Mouse (Mus musculus): Measurements from ENCODE around the gene Mxi1. TPM values are rescaled to one million over a fixed set of nuclear protein-coding genes. Genes with fewer than 3 reads are reported as not detected.

Gene Mxi1
- total and polyA plus RNA-seq, 3 experiments: 29.0 to 60.9 TPM; not detected in 1

- H3K9me3 ChIP-seq (replicated peaks; ENCODE audit: insufficient read depth, low read length): no peaks in the 10 kb centered on the region
- H3K9ac ChIP-seq (ENCODE audit: control insufficient read depth, low read depth, low read length, poor library complexity, severe bottlenecking): no peak overlapping the region
- H3K79me2 ChIP-seq (ENCODE audit: control insufficient read depth, insufficient read depth, low read length, poor library complexity): no peaks in the 10 kb centered on the region
- TF ChIP-seq POLR2AphosphoS5 (IDR thresholded peaks at IDR 0.05; ENCODE audit: borderline replicate concordance, low read depth, low read length) (no peak), BHLHE40 (IDR thresholded peaks at IDR 0.05; ENCODE audit: borderline replicate concordance, low read depth, low read length) (no peak), GATA1 (IDR thresholded peaks at IDR 0.05; ENCODE audit: low read depth, low read length) (no peak), POLR2A (IDR thresholded peaks at IDR 0.05; ENCODE audit: control insufficient read depth in 1 of 2, insufficient read depth in 1 of 2, low read depth in 1 of 2, low read length in 2 of 2, poor library complexity in 1 of 2) (no peak), MAX (IDR thresholded peaks at IDR 0.05; ENCODE audit: low read length) (no peak), KAT2A (conservative IDR thresholded peaks at IDR 0.05; ENCODE audit: low read depth, low read length) (no peak), CHD1 (IDR thresholded peaks at IDR 0.05; ENCODE audit: low read depth, low read length) (no peak), CTCF (IDR thresholded peaks at IDR 0.05 in 2 of 3, conservative IDR thresholded peaks at IDR 0.05 in 1 of 3; ENCODE audit: control insufficient read depth in 1 of 3, insufficient read depth in 1 of 3, low read depth in 2 of 3, low read length in 3 of 3, poor library complexity in 1 of 3, severe bottlenecking in 1 of 3) (no peak)
- DNase-seq (ENCODE audit: low read depth, low spot score): no peak
- no peaks in the 10 kb centered on the region for H3K27me3 ChIP-seq (ENCODE audit: control insufficient read depth in 1 of 2, insufficient read depth in 2 of 2, low read length in 2 of 2)
- H3K27ac ChIP-seq (ENCODE audit: control insufficient read depth, low read depth, low read length): no peak overlapping the region
- no peak overlapping the region for H3K4me3 ChIP-seq (ENCODE audit: control insufficient read depth in 1 of 2, insufficient read depth in 1 of 2, low read depth in 2 of 2, low read length in 2 of 2)
- H3K36me3 ChIP-seq (ENCODE audit: control insufficient read depth in 1 of 2, insufficient read depth in 2 of 2, low read length in 2 of 2): peaks cover 0 to 11% of the 10 kb centered on the region in 2 experiments; a peak in 2 of 4 replicates
- H3K4me1 ChIP-seq (ENCODE audit: control insufficient read depth in 1 of 2, insufficient read depth in 2 of 2, low read length in 2 of 2): peaks cover 6 to 8% of the 10 kb centered on the region in 2 experiments; a peak in 3 of 4 replicates
These were observed 50.1 kb downstream of the Mxi1 start for GRCm38 (mm10) chr19:53360265-53360958.

- Histone ChIP-seq H3K27ac (ENCODE audit: control insufficient read depth, low read depth, low read length) (no peak overlapping the region), H3K9me3 (replicated peaks; ENCODE audit: insufficient read depth, low read length) (no peaks in the 10 kb centered on the region), H3K36me3 (ENCODE audit: control insufficient read depth in 1 of 2, insufficient read depth in 2 of 2, low read length in 2 of 2) (peaks cover 0 to 11% of the 10 kb centered on the region in 2 experiments; a peak in 2 of 4 replicates), H3K79me2 (ENCODE audit: control insufficient read depth, insufficient read depth, low read length, poor library complexity) (no peaks in the 10 kb centered on the region), H3K4me3 (ENCODE audit: control insufficient read depth in 1 of 2, insufficient read depth in 1 of 2, low read depth in 2 of 2, low read length in 2 of 2) (no peak overlapping the region), H3K9ac (ENCODE audit: control insufficient read depth, low read depth, low read length, poor library complexity, severe bottlenecking) (no peak overlapping the region), H3K27me3 (ENCODE audit: control insufficient read depth in 1 of 2, insufficient read depth in 2 of 2, low read length in 2 of 2) (no peaks in the 10 kb centered on the region), H3K4me1 (ENCODE audit: control insufficient read depth in 1 of 2, insufficient read depth in 2 of 2, low read length in 2 of 2) (peaks cover 6 to 8% of the 10 kb centered on the region in 2 experiments; a peak in 3 of 4 replicates)
- peak; percentile 77 for DNase-seq (ENCODE audit: low read depth, low spot score)
- TF ChIP-seq CTCF (IDR thresholded peaks at IDR 0.05 in 2 of 3, conservative IDR thresholded peaks at IDR 0.05 in 1 of 3; ENCODE audit: control insufficient read depth in 1 of 3, insufficient read depth in 1 of 3, low read depth in 2 of 3, low read length in 3 of 3, poor library complexity in 1 of 3, severe bottlenecking in 1 of 3) (peak; percentile 73 to 83 (median 76)), SMC3 (IDR thresholded peaks at IDR 0.05; ENCODE audit: low read depth, low read length) (peak; percentile 82), JUND (IDR thresholded peaks at IDR 0.05; ENCODE audit: low read depth, low read length) (no peak), SIN3A (IDR thresholded peaks at IDR 0.05; ENCODE audit: low read length) (no peak), RAD21 (IDR thresholded peaks at IDR 0.05; ENCODE audit: low read depth, low read length) (peak; percentile 61), ZC3H11A (IDR thresholded peaks at IDR 0.05; ENCODE audit: low read depth, low read length) (0 out of 2 replicates have a peak, but pooled peaks have one; percentile 18), E2F4 (IDR thresholded peaks at IDR 0.05; ENCODE audit: borderline replicate concordance, low read depth, low read length) (no peak), USF1 (IDR thresholded peaks at IDR 0.05; ENCODE audit: low read depth, low read length) (no peak), ELF1 (IDR thresholded peaks at IDR 0.05; ENCODE audit: low read depth, low read length) (no peak), POLR2AphosphoS5 (IDR thresholded peaks at IDR 0.05; ENCODE audit: borderline replicate concordance, low read depth, low read length) (no peak), POLR2A (IDR thresholded peaks at IDR 0.05; ENCODE audit: control insufficient read depth in 1 of 2, insufficient read depth in 1 of 2, low read depth in 1 of 2, low read length in 2 of 2, poor library complexity in 1 of 2) (no peak)
These were observed 52.6 kb downstream of the Mxi1 start for GRCm38 (mm10) chr19:53362967-53363366.
